ENCODE assay signal across 24 mouse cellular contexts in genomic region chr6:94077013-94077412, GRCm38 (mm10).
"Had no signal": no experiment of that assay in that cellular context is flagged by ENCODE, and none has a peak within 500 bp of the region (broad histone marks: within the 10 kb centered on the region; RNA-seq: fewer than 3 reads in every experiment).

No protein-coding gene starts in this region.

- DNase-seq: kidney, adult 11 months; kidney, adult 8-10 months; kidney, postnatal 25 days; layer of hippocampus, adult 9-11 months; lung, adult 18-20 months; lung, postnatal 10 days; lung, postnatal 36 days; retina, postnatal 1 day; right cerebral cortex, postnatal 25 days; spleen, adult 18-20 months; thymus, adult 2 months; thymus, postnatal 14 days; thymus, postnatal 4 days had no signal

- H3K9ac ChIP-seq: limb, embryonic 15.5 days; liver, embryonic 14.5 days; lung, embryonic 15.5 days; midbrain, embryonic 13.5 days; neural tube, embryonic 13.5 days had no signal

- H3K4me2 ChIP-seq: limb, embryonic 15.5 days; lung, embryonic 15.5 days; midbrain, embryonic 13.5 days; neural tube, embryonic 13.5 days had no signal

- H3K4me3 ChIP-seq: layer of hippocampus, adult 2 months; limb, embryonic 15.5 days; lung, embryonic 15.5 days; megakaryocyte, embryonic 14.5 days; midbrain, embryonic 10.5 days; midbrain, embryonic 13.5 days; myocyte; neural tube, embryonic 13.5 days had no signal

- ATAC-seq: midbrain, embryonic 13.5 days; midbrain, embryonic 16.5 days had no signal

- H3K27me3 ChIP-seq: limb, embryonic 15.5 days; lung, embryonic 15.5 days; megakaryocyte, embryonic 14.5 days; midbrain, embryonic 13.5 days; neural tube, embryonic 13.5 days had no signal

- H3K9me3 ChIP-seq: limb, embryonic 15.5 days; lung, embryonic 15.5 days; megakaryocyte, embryonic 14.5 days; midbrain, embryonic 10.5 days; midbrain, embryonic 13.5 days; neural tube, embryonic 13.5 days had no signal

- H3K36me3 ChIP-seq: limb, embryonic 15.5 days; lung, embryonic 15.5 days; midbrain, embryonic 10.5 days; midbrain, embryonic 13.5 days; neural tube, embryonic 13.5 days had no signal

- H3K4me1 ChIP-seq: megakaryocyte, embryonic 14.5 days had no signal

- H3K27ac ChIP-seq: kidney, postnatal 0 days; layer of hippocampus, adult 2 months; limb, embryonic 15.5 days; liver, embryonic 14.5 days; lung, embryonic 15.5 days; midbrain, embryonic 10.5 days; midbrain, embryonic 13.5 days; neural tube, embryonic 13.5 days had no signal
